Mouse (Mus musculus) C2C12 (cell line): ENCODE results near the gene Mitd1. TPM values are rescaled to one million over a fixed set of nuclear protein-coding genes. Genes with fewer than 3 reads are reported as not detected.

ENCODE experiments used
- H3K27me3 ChIP-seq: one replicate; pipeline ENCODE4 v1.6.1; 2011; ENCODE audit not compliant: control insufficient read depth, insufficient read depth, insufficient read length
- H3K36me3 ChIP-seq: one replicate; pipeline ENCODE4 v1.6.1; 2011; ENCODE audit not compliant: control insufficient read depth, insufficient read depth
- H3K4me3 ChIP-seq: one replicate; pipeline ENCODE4 v1.5.1; 2011; ENCODE audit warnings: mild to moderate bottlenecking, control low read depth; ENCODE audit not compliant: poor library complexity, insufficient read depth, severe bottlenecking
- H3K79me2 ChIP-seq: one replicate; pipeline ENCODE4 v1.6.1; 2011; ENCODE audit not compliant: control insufficient read depth, insufficient read depth
- H3K79me3 ChIP-seq: one replicate; pipeline ENCODE4 v1.6.1; 2011; ENCODE audit warnings: low read depth, control low read depth
- H3ac ChIP-seq: one replicate; pipeline ENCODE3; 2011; ENCODE audit warnings: low read depth; ENCODE audit not compliant: control insufficient read depth, insufficient read length
- CEBPB ChIP-seq: IDR thresholded peaks from one replicate; pipeline ENCODE4 v1.6.1; 2011; ENCODE audit warnings: low read depth, mild to moderate bottlenecking, control low read depth, moderate library complexity
- CTCF ChIP-seq: IDR thresholded peaks from one replicate; pipeline ENCODE4 v1.5.1; 2011; ENCODE audit not compliant: control insufficient read depth, insufficient read depth, insufficient read length
- FOSL1 ChIP-seq: IDR thresholded peaks from one replicate; pipeline ENCODE4 v1.8.0; 2011; ENCODE audit warnings: mild to moderate bottlenecking, low read length; ENCODE audit not compliant: poor library complexity, insufficient read depth, severe bottlenecking
- MAX ChIP-seq: IDR thresholded peaks from one replicate; pipeline ENCODE4 v1.6.1; 2011; ENCODE audit warnings: mild to moderate bottlenecking, control low read depth
- MYOD1 ChIP-seq: IDR thresholded peaks from one replicate; pipeline ENCODE4 v1.6.1; 2011; ENCODE audit warnings: low read depth; ENCODE audit not compliant: control insufficient read depth, insufficient read length
- MYOG ChIP-seq: IDR thresholded peaks from one replicate; pipeline ENCODE4 v1.6.1; 2011; ENCODE audit not compliant: control insufficient read depth, insufficient read length; ENCODE audit errors: extremely low read depth
- USF1 ChIP-seq: IDR thresholded peaks from one replicate; pipeline ENCODE4 v1.6.1; 2011; ENCODE audit warnings: low read depth, mild to moderate bottlenecking, control low read depth, moderate library complexity
- polyA plus RNA-seq: library from polyadenylated mRNA; unstranded; fragments of >200 nt; fragmentation: generic; extraction: Trizol; gene quantifications from one replicate; pipeline ENCODE4 v1.2.1, GENCODE M21; 2012; ENCODE audit warnings: missing spikeins

Gene Mitd1
- polyA plus RNA-seq, 1 experiment: 6.6 TPM

DNA sequence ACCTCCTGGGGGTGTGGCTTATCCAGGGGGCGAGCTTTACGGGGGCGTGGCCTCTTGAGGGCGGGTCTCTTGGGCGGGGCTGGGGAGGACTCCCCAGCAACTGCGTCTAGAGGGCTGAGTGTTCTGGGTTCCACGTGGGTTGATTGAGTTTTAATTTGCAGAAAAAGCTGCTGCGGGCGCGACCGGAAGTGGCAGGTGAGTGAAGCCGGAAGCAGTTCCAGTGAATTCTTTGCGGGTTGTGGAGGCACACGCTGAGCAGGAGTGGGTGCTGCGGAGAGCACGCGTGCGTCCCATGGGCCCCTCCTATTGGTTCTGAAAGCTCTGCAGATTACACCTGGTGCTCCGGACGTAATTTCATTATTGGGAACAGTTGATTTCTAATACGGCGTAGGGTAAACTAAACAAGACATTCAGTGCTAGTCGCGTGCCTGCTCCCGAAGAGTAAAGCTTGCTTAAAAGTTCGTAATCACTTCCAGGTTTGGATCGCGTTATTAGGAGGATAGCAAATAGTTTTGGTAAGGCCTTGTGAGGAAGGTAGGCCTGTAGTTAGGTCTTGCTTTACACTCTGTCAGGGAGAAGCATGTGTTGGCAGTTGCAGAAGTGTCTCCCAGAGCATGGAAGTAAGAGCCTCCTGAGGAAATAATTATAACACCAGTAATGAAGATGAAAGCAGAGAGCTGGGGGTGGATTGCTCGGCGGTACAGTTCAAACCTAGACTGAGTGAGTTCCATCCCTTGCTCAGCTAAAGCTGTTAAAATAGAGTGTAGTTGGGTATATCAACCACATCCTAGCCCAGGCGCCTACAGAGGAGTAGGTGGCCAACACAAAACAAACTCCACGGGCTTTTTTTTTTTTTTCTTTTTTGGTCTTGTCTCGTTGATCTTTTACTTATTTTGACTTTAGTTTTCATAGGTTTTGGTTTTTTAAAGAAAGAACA is 17.8 kb downstream of the Mitd1 start:
- Histone ChIP-seq H3ac (peak overlapping the region; percentile 69), H3K27me3 (no peaks in the 10 kb centered on the region), H3K36me3 (peaks cover 24% of the 10 kb centered on the region), H3K79me2 (peaks cover 23% of the 10 kb centered on the region), H3K4me3 (peak overlapping the region; percentile 54), H3K79me3 (peaks cover 6% of the 10 kb centered on the region)
- TF ChIP-seq MAX: no peak
- no peak for TF ChIP-seq CTCF
- no peak for TF ChIP-seq USF1
- TF ChIP-seq CEBPB: no peak
- no peak for TF ChIP-seq MYOD1
- no peak for TF ChIP-seq FOSL1
- no peak for TF ChIP-seq MYOG

DNA sequence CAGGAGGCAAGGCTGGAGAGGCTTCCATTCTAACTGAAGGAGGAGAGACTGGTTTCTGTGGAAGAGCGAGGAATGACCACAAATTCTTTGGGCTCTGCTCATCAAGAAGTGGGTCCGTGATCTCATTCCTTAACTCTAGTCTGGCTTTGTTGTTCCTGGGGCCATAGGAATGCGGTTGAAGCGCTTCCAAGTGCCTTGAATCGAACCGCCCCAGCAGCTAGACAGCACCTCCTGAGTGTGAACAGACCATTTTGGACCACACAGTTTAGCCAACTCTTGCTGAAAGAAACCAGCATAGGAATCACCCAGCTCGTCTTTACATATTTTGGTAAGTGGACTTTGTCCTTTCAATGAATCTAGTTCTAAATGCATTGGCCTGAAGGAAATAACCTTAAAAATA is 18.5 kb downstream of the Mitd1 start, which contains the start of gene Lipt1:
Gene Lipt1, plus strand, starts transcription at position 35 of the 400 bp plus-strand sequence.
- Histone ChIP-seq H3ac (peak within 1 kb of the TSS; percentile 69), H3K27me3 (no peaks in the 10 kb centered on the region), H3K79me2 (peaks cover 23% of the 10 kb centered on the region), H3K79me3 (peaks cover 6% of the 10 kb centered on the region), H3K36me3 (peaks cover 18% of the 10 kb centered on the region), H3K4me3 (peak within 1 kb of the TSS; percentile 54)
- TF ChIP-seq CTCF: no peak
- no peak for TF ChIP-seq FOSL1
- TF ChIP-seq MAX: no peak

DNA sequence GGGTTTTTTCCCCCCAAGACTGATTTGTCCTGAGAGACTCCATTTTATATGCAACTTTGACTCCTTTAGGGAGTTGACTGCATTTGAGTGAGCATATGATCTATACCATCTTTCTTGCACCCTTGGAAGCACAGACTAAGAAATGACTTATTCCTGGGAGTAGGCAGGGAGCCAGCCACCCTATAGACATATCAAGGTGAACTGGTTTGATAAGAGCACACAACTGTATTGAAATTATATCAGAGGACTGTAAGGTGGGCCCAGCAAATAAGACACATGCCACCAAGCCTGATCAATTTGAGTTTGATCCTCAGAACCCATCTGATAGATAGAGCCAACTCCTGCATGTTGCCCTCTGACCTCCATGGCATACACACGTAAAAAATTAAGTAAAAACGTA is 20.8 kb downstream of the Mitd1 start:
- Histone ChIP-seq H3K79me3 (peaks cover 2% of the 10 kb centered on the region), H3K79me2 (peaks cover 17% of the 10 kb centered on the region), H3K27me3 (no peaks in the 10 kb centered on the region), H3ac (no peak overlapping the region), H3K36me3 (no peaks in the 10 kb centered on the region), H3K4me3 (no peak overlapping the region)
- no peak for TF ChIP-seq FOSL1
- no peak for TF ChIP-seq USF1
- TF ChIP-seq MYOG: no peak
- no peak for TF ChIP-seq CEBPB
- TF ChIP-seq MAX: no peak
- TF ChIP-seq MYOD1: no peak
- TF ChIP-seq CTCF: no peak

DNA sequence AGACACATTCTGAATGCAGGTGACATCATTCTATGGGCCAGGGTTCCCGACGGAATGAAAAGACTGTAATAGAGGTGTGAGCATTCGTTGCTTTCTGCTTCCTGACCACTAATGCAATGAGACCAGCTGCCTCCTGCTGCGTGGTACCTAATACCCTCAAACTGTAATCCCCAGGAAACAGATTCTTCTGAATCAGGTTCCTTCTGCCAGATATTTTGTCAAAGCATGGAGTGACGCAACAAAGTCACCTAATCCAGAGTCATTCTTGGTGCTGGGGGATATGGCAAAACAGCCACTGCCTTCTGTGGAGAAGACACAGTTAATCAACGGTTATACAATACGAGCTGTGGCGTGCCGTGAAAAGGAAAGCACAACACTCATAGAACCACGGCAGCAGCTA is 21.6 kb downstream of the Mitd1 start:
- Histone ChIP-seq H3K36me3 (no peaks in the 10 kb centered on the region), H3ac (no peak overlapping the region), H3K79me3 (peaks cover 2% of the 10 kb centered on the region), H3K27me3 (no peaks in the 10 kb centered on the region), H3K4me3 (no peak overlapping the region), H3K79me2 (peaks cover 12% of the 10 kb centered on the region)
- TF ChIP-seq USF1 (no peak), MYOG (no peak), FOSL1 (no peak), MYOD1 (no peak), CTCF (no peak), MAX (no peak), CEBPB (no peak)

DNA sequence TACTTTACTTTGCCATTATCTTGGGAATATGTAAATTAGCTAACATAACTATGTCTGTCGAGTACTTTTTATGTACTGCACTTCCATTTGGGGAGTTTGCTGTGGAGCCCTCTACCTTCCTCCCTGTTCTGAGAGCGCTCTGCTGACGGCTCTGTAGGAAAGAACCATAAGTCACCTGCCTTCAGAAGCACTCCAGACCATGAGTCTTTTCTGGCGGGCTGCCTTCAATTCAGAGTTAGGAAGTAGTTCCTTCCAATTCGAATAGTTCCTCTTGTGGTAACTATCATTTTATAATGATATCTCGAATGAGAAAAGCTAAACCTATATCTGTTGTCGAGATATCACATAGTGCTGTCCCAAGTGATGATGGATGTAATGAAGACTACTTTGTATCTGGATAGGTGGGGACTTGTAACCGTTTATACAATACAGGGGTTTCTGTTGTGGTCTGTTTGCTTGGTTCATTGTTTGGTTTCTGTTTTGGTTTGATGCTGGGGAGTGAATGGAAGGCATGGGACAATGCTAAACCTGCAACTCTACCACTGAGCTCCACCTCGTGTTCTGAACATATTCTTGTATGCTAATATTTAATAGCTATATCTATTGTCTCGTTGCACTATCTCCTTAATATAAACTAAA is 22.4 kb downstream of the Mitd1 start:
- Histone ChIP-seq H3K79me3 (no peaks in the 10 kb centered on the region), H3K4me3 (no peak overlapping the region), H3K27me3 (no peaks in the 10 kb centered on the region), H3ac (no peak overlapping the region), H3K79me2 (peaks cover 3% of the 10 kb centered on the region), H3K36me3 (no peaks in the 10 kb centered on the region)
- no peak for TF ChIP-seq MYOD1
- no peak for TF ChIP-seq USF1
- no peak for TF ChIP-seq FOSL1
- TF ChIP-seq CTCF: no peak
- TF ChIP-seq MYOG: no peak
- TF ChIP-seq CEBPB: no peak
- no peak for TF ChIP-seq MAX
